Mouse (Mus musculus): Measurements from ENCODE around the gene Bnip2. TPM values are rescaled to one million over a fixed set of nuclear protein-coding genes. Genes with fewer than 3 reads are reported as not detected.

Bnip2 gene
- total RNA-seq, 2 experiments from 2014 or later: 37.2 to 45.1 TPM

DNA sequence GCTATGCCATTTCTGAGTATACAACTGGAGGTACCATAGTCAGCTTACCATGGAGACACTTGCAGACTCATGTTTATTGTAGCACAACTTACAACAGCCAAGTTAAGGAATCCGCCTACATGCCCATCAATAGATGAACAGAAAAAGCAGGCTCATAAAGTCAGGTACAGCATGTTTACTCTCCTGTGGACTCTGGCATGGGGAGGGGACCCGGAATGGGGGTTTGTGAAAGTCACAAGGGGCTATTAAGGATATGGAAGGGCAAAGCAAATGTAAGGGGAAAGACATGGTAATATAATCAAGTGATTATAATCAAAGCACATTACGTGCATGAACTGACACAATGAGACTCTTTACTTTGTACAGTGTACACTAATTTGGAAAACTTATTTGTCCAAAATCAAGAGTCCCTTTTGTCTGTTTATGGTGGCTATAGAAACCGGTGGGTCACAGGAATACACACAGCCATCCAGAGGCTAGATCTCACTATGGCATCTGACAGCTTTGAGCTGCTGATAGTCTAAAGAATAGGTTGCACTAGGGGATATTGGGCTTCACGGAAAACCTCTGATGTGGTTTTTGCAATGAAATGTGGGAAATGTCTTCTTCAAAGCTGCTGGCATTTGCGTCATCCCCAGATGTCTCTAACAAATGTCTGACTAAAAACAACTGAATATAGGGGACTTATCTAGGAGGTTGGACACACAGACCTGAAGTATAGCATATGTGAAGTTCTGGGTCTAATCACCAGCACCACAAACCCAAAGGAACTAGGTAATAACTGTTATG, 50.5 kb downstream of the Bnip2 start:
- DNase-seq (ENCODE audit: extremely low spot score in 1 of 2, low spot score in 2 of 2): no peak
- intact Hi-C loops (cut with DNase I): no loop called here

- intact Hi-C loops (cut with DNase I): no loop called here
- no peak for DNase-seq (ENCODE audit: extremely low spot score in 1 of 2, low spot score in 2 of 2)
These were observed 51.3 kb downstream of the Bnip2 start for GRCm38 (mm10) chr9:70040570-70040969.

GRCm38 (mm10) chr9:70042137-70042536, 52.9 kb downstream of the Bnip2 start:
- no peak for DNase-seq (ENCODE audit: extremely low spot score in 1 of 2, low spot score in 2 of 2)
- intact Hi-C loops (cut with DNase I): no loop called here

DNA sequence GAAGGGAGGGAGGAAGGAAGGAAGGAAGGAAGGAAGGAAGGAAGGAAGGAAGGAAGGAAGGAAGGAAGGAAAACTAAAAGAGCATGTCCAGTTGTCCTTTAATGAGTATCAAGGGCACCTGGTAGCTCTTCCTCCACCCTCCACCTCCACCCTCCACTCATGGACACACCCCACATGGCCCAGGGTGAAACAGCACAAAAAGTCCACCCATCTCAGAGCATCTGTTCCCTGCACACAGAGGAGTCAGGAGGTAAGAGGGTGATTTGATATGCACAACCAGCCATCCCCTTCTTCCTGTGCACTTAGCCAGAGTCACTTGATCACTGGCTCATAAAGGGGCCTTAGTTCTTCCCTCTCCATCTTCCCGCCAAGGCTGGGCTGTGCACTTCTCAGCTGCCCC, 53.7 kb downstream of the Bnip2 start:
- intact Hi-C loops (cut with DNase I): no loop called here
- no peak for DNase-seq (ENCODE audit: extremely low spot score in 1 of 2, low spot score in 2 of 2)

GRCm38 (mm10) chr9:70044865-70045264, 55.6 kb downstream of the Bnip2 start:
- DNase-seq (ENCODE audit: extremely low spot score in 1 of 2, low spot score in 2 of 2): no peak

GRCm38 (mm10) chr9:70046255-70046654, 57.0 kb downstream of the Bnip2 start:
- no peak for DNase-seq (ENCODE audit: extremely low spot score in 1 of 2, low spot score in 2 of 2)
- intact Hi-C loops (cut with DNase I): no loop called here

More at GRCm38 (mm10) chr9:70044865-70045264, 55.6 kb downstream of the Bnip2 start:
- intact Hi-C loops (cut with DNase I): no loop called here

DNA sequence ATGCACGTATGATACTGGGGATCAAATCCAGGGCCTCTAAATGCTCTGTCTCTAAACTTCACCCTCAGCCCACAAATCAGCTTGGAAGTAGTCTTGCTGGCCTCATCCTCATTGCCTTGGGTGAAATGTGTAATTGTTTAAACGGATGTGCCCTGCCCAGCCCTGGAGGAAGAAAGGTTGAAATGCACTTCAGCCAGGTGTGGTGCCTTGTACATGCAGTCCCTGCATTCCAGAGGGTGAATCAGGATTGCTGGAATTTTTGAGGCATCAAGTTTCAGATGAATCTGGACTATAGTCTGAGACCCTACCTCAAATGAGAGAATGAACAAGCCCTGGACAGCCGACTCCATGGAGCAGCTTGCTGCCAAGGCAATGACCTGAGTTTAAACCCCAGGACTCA, 58.6 kb downstream of the Bnip2 start:
- DNase-seq (ENCODE audit: extremely low spot score in 1 of 2, low spot score in 2 of 2): no peak
- intact Hi-C loops (cut with DNase I): no loop called here

- DNase-seq (ENCODE audit: extremely low spot score in 1 of 2, low spot score in 2 of 2): no peak
- intact Hi-C loops (cut with DNase I): no loop called here
These were observed 59.0 kb downstream of the Bnip2 start for GRCm38 (mm10) chr9:70048280-70048679.

DNA sequence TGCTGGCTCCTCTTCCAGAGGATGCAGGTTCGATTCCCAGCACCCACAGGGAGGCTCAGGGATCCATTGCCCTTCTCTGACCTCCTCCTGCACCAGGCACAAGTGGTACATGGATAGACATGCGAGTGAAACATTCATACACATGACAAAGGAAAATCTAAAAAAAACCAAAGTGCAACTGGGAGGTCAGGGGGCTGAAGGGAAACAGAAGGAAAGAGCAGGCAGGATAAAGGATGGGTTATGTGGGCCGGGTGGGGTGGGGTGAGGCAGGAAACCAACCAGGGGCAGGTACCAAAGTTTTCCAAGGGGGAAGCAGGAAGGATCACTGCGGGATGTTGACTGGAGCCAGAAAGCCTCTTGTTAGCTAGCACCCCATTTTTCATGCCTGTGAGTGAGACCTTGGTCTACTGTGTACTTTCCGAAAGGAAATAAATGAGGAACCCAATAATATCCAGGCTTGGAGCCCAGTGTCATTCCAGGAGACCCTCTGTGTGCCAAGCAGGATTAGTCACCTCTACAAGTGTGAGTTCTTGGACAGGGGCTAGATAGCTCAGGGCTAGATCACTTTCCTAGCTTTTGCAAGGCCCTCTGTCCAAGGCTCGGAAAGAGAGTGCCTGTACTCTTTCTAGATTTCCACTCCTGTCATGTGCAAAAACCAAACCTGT, 59.6 kb downstream of the Bnip2 start:
- DNase-seq (ENCODE audit: extremely low spot score in 1 of 2, low spot score in 2 of 2): no peak
- intact Hi-C loops (cut with DNase I): no loop called here

- intact Hi-C loops (cut with DNase I): no loop called here
- DNase-seq (ENCODE audit: extremely low spot score in 1 of 2, low spot score in 2 of 2): no peak
These were observed 60.1 kb downstream of the Bnip2 start for GRCm38 (mm10) chr9:70049416-70049783.

- intact Hi-C loops (cut with DNase I): no loop called here
- DNase-seq (ENCODE audit: extremely low spot score in 1 of 2, low spot score in 2 of 2): no peak
These were observed 60.6 kb downstream of the Bnip2 start for GRCm38 (mm10) chr9:70049839-70050238.

DNA sequence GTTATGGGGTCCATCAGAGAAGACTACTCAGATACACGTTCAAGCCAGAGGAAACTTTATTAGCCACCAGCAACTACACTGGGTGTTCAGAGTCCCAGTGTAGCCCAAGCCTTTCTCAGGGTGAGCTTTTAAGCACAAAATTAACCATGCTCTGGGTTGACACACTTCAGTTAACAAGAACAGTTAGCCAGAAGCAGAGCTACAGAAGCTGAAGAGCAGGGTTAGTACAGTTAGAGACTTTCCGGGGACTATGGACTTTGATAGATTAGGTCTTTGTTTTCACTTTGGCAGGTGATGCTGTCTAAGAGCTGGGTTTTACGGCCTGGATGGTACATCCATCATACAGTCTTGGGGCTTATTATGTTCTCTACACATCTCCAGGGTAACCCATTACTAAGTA, 63.5 kb downstream of the Bnip2 start:
- DNase-seq (ENCODE audit: extremely low spot score in 1 of 2, low spot score in 2 of 2): no peak
- intact Hi-C loops (cut with DNase I): no loop called here

GRCm38 (mm10) chr9:70053411-70053810, 64.1 kb downstream of the Bnip2 start:
- intact Hi-C loops (cut with DNase I): no loop called here
- no peak for DNase-seq (ENCODE audit: extremely low spot score in 1 of 2, low spot score in 2 of 2)

Other genes with a start within 250 kb of the Bnip2 start
- gene Foxb1, start 228.5 kb upstream of the Bnip2 start, total RNA-seq (2021): not detected
- gene Gtf2a2, start 23.1 kb downstream of the Bnip2 start, total RNA-seq (2021): 10 to 100 TPM; 66.9 to 77.5 TPM
- gene Gcnt3, start 48.6 kb downstream of the Bnip2 start, total RNA-seq (2021): not detected
- 100 to 1,000 TPM; 189 to 191 TPM for gene Fam81a, start 153.1 kb downstream of the Bnip2 start, total RNA-seq (2021)
- 1 to 10 TPM; 7.6 to 9.9 TPM for gene Myo1e, start 217.9 kb downstream of the Bnip2 start, total RNA-seq (2021)